ENCODE assay signal across 28 mouse cellular contexts in the genomic region with DNA sequence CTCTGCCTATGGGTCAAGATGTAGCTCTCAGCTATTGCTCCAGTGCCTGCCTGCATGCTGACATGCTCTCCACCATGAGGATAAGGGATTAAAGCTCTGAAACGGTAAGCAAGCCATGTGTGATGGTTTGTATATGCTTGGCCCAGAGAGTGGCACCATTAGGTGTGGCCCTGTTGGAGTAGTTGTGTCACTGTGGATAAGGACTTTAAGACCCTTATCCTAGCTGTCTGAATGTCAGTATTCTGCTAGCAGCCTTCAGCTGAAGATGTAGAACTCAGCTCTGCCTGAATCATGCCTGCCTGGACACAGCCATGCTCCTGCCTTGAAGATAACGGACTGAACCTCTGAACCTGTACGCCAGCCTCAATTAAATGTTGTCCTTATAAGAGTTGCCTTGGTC. TPM values are rescaled to one million over a fixed set of nuclear protein-coding genes. Genes with fewer than 3 reads are reported as not detected.
"Had no signal": no experiment of that assay in that cellular context is flagged by ENCODE, and none has a peak within 500 bp of the region (broad histone marks: within the 10 kb centered on the region; RNA-seq: fewer than 3 reads in every experiment).

No protein-coding gene starts in this region.

- H3K9ac ChIP-seq: forebrain, postnatal 0 days; heart, embryonic 13.5 days; heart, embryonic 15.5 days; hindbrain, embryonic 13.5 days; hindbrain, embryonic 15.5 days; kidney, embryonic 15.5 days; limb, embryonic 12.5 days had no signal

- H3K9me3 ChIP-seq: heart, embryonic 13.5 days; heart, embryonic 15.5 days; hindbrain, embryonic 13.5 days; hindbrain, embryonic 15.5 days; kidney, embryonic 15.5 days; limb, embryonic 12.5 days had no signal

- ATAC-seq: forebrain, postnatal 0 days; hindbrain, postnatal 0 days; intestine, embryonic 16.5 days had no signal

- H3K4me1 ChIP-seq: hindbrain, embryonic 13.5 days; hindbrain, embryonic 15.5 days; kidney, embryonic 15.5 days; limb, embryonic 12.5 days had no signal

- DNase-seq: forebrain, postnatal 0 days; gastrocnemius, postnatal 14 days; gastrocnemius, postnatal 36 days; heart, adult 11 months; heart, adult 2 months; heart, postnatal 14 days; heart, postnatal 36 days; kidney, adult 11 months; kidney, adult 2 months; kidney, adult 9 months; kidney, postnatal 14 days; kidney, postnatal 36 days; layer of hippocampus, adult 9-11 months; layer of hippocampus, postnatal 36 days; left cerebral cortex, postnatal 4 days had no signal

- H3K27me3 ChIP-seq: heart, embryonic 13.5 days; heart, embryonic 15.5 days; hindbrain, embryonic 13.5 days; hindbrain, embryonic 15.5 days; kidney, embryonic 15.5 days; limb, embryonic 12.5 days had no signal

- H3K27ac ChIP-seq: heart, adult 2 months; heart, embryonic 13.5 days; heart, embryonic 15.5 days; hindbrain, embryonic 13.5 days; hindbrain, embryonic 15.5 days; hindbrain, postnatal 0 days; kidney, embryonic 15.5 days; kidney, postnatal 0 days; limb, embryonic 12.5 days had no signal

- H3K36me3 ChIP-seq: heart, embryonic 13.5 days; heart, embryonic 15.5 days; hindbrain, embryonic 13.5 days; hindbrain, embryonic 15.5 days; kidney, embryonic 15.5 days; limb, embryonic 12.5 days had no signal

- H3K4me2 ChIP-seq: heart, embryonic 11.5 days; heart, embryonic 13.5 days; heart, embryonic 15.5 days; hindbrain, embryonic 13.5 days; hindbrain, embryonic 15.5 days; kidney, embryonic 15.5 days; limb, embryonic 12.5 days had no signal

- H3K4me3 ChIP-seq: heart, adult 2 months; heart, embryonic 13.5 days; heart, embryonic 15.5 days; hindbrain, embryonic 13.5 days; hindbrain, embryonic 15.5 days; kidney, embryonic 15.5 days; limb, embryonic 12.5 days had no signal

RNA-seq across cellular contexts. Expression of gene Mybph, which starts 26.7 kb away (rescaled TPM):
- polyA plus RNA-seq: intestine, embryonic 14.5 days had no signal

RNA-seq across cellular contexts. Expression of gene Chit1, which starts 55.5 kb away (rescaled TPM):
- polyA plus RNA-seq: hindbrain, embryonic 11.5 days; intestine, embryonic 14.5 days; intestine, embryonic 16.5 days; kidney, adult 2 months; large intestine, adult 2 months; limb, embryonic 12.5 days had no signal
